Mouse (Mus musculus): ENCODE measurements at regions not wholly inside any gene's neighbourhood (a gene's known extent, or its start where the extent isn't known, plus 50 kb on each side); places are given as distances from the start of the nearest gene placed in this dataset.

DNA sequence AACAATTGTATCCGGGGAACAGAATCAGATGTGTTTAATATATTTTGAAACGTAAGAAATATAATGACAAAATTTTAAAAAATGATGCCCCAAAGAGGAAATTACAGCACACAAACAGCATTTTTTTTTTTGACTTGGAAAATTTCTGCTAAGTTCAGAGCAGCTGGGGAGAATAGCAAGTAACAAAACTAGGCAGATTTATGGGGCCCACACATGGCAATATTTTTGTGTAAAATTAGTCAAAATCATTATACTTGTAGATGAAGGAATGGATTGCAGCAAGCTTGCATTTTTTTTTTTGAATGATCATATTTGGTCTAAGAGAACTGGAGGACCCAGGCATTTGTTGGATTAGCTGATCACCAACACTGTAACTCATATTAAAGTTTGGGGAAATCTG lies 189.4 kb downstream of the Map2k6 start:
- DNase-seq = no peak

DNA sequence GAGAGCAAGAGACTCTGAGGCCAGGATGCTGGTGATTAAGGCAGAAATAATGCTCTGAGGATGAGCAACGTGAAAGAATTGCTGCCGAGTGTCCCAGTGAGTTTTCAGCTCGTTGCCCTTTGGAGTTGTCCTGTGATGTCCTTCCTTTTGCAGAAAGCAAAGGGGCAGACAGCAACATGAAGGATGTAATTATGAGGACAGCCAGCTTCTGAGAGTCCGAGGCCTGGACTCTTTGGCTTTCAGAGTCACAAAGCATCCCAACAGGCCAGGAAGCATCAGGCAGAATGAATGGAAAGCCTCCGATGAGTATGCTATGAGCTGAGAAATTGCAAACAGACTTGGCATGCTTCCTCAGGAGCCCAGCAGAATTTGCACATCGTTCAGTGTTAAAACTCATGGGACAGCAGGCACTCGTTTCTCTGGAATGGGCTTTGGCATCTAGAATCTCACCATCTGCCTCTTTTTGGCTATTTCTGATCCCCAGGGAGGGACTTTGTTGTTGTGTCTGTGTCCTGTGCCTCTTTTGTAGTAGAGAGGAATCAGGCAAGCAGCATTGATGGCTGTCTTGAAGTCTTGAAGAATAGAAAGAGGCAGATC lies 196.4 kb downstream of the Map2k6 start:
- no peak for DNase-seq

DNA sequence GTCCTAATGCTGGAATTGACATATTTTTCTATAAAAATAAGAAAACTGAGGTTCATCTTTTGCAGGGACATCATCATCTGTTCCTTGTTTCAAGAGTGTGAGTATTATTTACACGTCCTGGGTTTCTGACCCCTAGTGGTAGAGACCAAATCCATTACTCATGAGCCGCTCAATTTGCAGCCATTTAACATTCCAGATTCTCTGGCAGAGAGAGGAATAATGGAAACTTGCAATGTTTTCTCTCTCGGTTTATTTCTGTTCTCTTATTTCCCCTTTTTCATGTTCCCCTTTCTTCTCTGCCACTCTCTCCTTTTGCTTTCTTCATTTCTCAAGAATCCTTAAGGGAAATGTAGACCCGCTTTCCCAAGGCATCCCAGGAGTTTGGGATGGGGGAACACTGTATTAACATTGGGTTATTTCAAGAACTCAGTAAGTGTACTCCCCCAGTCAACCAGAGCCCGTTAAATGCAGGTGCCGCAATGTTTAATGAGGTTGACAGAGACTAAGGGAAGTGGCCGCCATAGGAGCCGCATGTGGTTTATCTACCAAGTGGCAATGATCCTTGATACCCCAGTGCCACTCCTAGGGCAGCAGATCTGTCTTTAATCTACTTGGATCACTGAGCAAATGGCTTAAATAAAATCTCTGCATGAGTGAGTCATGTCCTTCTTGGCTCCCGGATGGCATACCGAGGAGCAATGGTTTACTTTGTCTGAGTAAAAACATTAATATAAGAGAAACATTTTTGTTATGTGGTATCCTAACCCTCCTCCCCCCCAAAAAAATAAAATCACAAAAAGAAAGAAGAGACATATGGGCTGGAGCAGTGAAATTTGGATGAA lies 206.3 kb downstream of the Map2k6 start:
- DNase-seq = no peak

DNA sequence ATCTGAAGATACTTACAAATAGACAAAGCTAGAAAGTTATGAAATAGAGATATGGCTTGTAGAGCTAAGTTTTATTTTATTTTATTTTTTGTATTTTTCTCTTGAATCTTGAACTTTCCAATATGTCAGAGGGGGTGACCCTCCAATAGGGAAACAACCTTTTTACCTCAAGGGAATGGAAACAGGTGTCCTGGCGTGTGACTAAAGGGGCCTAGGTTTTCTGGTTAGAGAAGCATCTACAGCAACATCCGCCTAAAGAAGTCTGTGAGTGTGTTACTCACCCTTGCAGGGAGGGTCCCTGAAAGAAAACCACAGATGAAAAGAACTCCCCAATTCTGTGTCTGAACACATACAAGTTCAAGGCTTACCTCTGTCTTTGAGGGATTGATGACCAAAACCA lies 210.4 kb downstream of the Map2k6 start:
- DNase-seq = no peak

DNA sequence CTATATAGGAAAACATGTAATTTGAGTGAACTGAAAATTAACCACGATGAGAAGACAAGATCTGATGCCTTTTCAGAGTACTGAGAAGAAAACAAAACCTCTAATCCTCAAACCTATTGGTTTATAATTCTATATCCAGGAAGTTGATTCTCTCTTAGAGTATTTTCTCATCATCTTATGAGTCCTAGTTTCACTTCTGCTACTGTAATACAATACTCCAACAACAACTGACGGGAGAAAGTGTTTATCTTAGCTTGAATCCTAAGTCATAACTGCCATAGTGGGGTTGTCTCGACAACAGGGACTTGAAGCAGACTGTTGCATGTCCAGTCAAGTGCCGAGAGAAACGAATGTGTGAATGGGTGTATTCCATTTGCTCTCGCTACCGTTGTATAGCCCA lies 211.9 kb downstream of the Map2k6 start:
- DNase-seq = no peak

DNA sequence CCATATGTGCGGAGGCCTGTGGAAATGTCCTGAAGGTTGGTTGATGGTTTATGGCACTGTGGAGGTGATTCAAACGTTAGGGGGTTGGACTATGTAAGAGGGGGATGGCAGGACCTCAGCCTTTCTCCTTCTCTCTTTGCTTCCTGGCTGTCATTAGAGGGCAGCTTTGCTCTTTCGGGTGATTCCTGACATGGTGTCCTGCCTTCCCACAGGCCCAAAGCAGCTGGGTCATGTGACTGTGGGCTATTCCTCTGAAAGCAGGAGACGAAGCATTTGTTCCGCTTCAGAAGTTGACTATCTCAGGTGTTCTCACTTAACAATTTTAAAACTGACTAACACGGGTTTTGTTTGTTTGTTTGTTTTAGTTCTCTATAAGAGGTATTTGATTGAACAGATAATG lies 233.1 kb downstream of the Map2k6 start:
- no peak for DNase-seq

DNA sequence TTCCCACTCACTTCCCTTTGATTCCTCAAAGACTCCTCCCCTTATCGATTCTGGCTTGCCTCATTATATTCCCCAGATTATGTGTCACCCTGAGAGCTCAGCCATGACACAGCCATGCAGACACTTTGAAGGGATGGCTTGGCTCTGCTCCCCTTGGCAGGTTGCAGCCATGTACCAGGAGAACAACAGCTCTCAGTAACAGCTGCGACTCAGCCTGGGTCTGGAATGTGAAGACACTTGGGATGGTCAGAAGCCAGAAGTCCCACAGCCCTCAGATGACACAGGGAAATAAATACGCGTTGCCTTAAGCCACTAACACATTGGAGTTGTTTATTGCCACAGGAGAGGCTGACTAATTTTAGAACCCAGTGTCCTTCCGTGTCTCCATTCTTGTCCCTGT lies 234.4 kb downstream of the Map2k6 start:
- no peak for DNase-seq

DNA sequence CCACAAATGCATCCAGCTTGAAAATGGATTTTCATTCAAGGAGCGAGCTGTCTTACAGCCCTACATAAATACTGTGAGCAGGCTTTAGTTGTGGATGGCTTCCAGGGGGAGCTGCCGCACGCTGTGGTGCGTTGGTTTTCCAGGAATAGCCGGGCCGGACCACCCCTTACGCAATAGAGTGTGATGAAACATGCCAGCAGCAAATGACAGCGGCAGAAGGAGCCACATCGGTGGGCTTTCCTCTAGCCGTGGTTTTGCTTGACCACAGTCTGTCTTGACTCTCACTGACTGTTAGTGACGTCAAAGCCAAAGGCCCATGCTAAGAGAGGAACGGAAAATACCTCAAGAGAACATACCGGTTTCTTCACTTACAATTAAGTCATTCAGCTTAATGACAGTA lies 243.6 kb downstream of the Map2k6 start:
- peak; percentile 81 for DNase-seq

DNA sequence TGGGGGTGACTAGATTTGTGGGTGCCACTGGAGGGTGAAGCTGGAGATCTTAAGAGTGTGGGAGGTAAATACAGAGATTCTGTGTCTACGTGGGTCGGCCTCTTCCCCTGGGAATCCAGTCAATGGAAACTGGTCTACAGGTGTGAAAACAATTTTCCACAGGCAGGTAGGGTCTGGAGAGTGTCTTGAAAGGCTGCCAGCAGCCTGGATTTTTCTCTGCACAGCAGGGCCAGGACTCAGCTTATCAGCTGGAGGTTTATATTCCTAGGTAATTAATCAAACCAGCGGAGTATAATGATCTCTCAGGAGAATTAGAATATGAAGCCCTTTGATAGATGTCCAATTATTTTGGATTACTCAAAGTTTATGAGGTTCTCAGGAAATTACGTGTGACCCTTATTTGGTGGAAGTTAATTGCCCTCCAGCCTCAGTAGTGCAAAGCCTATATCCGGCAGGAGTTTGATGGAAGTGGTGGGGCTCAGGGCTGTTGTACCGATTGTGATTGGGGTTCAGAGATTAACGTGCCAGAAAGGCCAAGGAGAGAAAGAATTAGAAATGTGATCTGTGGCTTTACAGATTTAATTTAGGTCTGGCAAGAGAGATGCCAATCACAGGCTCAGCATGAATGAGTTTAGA lies 250.8 kb downstream of the Map2k6 start:
- peak; percentile 66 for DNase-seq

DNA sequence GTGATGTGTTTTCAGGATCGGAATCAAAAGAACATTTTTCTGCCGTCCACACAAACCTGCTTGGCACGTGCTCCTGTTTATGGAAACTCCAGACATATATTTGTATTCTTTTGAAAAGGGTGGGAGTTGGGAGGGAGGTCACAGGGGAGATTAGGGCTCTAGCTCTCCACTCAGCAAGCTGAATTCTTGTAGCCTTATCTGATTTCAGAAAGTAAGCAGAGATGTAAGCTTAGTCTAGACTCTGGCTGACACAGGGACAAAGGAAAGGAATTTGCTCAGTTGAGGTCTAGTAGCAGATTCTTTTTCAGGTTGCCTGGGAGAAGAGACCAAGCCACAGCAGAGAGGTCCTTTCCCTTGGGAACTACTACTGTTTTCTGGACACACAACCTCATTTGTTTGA lies 253.1 kb downstream of the Map2k6 start:
- peak; percentile 74 for DNase-seq

DNA sequence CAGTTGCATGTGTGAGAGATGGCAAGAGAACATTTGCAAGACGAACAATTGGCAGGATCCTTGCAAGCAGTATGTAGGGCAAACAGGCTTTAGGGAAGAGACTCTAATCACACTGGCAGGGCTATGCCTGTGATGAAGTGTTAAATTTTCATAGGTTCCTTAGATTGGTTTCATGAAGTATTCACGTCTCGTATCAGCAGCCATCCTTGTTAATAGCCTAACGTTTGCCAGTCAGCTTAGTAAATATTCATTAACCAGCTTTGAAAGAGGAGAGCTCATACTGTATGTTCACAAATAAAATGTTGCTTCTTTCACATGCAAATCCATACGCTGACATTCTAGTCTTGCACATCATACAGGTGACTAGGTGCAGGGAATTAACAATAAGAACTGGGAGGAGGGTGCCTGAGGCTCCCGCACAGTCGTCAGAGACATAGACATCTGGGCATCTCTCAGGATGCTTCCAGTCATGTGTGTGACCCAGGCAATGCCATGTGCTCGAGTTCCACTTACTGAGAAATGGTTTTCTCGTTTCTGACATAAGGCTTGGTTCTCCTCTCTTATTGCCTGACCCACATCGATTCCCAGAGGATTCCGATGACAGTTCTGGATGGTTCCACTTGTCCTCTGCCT lies 257.7 kb downstream of the Map2k6 start:
- peak; percentile 77 for DNase-seq

DNA sequence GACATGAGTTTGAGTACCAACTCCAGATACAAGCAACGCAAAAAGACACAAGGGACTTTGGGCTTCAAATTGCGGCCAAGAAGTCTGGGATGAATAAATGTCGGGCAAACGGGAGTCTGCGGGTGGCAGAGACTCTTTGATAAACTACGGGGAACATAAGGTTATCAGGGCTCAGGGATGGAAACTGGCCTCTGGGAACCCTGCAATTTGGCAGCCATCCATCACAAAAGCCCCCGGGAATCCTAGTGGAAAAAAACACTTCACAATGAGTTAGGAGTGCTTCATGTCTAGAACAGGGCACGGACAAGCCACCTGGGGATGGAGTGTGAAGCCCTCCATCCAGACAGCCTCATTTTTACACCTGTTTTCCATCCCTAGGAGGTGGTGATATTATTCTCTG lies 258.9 kb downstream of the Map2k6 start:
- peak; percentile 89 for DNase-seq

DNA sequence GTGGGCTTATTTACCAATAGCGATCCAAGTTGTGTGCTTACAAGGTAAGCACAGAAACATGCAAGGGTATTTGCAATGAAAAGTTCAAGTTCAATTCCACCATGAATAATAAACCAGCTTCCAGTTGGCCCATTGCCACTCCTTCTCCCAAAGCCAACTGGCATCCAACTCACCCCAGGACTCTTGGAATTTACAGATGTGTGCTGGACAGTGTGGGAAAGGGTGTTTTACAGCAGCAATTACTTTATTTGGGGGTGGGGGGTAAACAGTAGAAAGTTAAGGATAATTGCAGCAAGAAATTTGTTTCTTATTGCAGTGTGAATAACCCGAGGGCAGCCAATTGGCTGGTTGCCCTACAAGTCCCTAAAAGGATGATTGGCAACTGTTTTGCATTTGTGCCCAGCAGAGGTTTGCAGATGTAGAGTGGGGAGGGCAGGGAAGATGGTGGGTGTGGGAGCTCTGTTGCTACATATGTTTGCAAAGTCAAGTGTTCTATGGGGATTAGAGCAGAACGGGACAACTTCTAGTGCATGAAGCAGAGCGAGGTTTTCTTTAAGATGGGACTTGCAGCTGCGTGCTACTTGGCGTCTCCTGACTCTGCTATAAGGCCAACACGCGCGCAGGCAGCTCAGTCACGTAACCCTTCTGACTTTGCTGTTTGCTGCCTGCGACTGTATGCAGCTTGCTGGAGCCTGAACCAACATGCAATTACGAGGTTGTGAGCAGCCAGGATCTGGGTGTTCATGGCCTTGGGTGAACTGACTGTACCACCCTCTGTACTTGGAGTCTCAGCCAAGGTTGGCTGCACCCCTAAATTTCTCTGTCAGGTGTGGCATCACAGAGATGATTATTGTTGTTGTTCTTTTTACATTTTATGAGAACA lies 271.9 kb downstream of the Map2k6 start:
- DNase-seq = no peak

DNA sequence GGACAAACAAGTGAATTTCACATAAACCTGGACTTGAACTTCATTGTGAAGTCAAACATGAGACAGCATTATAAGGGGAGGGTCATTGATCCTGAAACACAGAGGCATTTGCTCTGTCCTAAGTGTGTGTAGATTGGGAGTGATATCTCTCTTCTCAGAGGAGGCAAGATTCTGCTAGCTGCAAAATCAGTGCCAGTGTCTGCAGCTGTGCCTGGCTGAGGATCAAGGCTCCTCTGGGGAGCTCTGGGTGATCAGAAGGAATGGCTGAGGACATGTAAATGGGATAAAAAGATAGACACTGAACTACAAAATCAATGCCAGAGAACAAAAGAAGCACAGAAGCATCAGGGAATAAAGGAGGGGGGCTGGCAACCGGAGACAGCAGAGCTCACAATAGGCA lies 274.0 kb downstream of the Map2k6 start:
- DNase-seq = no peak

DNA sequence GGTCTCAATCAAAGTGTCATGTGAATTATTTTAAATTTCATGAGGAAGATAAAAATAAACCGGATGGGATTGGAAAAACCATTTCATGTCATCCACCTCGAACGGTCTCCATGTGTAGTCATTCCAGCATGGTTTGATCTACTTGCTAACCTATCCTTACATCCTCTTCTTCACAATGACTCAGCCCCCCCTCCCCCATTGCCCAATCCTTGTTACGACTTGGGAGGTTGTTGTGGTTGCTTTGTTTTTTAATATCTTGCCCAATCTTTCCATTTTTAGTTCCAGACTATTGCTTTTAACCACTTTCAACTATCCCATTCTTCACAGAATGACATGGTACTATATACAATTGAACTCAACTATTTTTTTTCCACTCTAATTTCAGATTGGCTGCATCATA lies 275.0 kb upstream of the Kcnj16 start:
- no peak for DNase-seq

DNA sequence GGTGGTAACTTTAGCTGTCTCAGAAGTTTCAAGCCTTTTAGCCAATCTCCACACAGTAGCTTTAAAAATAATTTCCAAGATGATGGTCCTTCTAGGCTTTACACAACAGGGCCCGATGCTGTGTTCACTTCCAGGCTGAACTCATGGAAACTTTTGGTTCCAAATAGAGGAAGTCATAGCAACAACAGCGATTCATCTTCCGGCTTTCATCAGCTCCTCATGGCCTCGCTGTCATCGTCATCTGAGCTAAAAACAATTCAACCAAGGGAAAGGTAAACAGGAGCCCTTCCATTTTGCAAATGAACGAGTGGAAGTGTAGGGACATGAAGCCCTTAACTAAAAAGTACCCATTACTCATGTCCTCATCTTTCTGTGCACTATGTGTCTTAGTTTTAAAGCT lies 270.8 kb upstream of the Kcnj16 start:
- DNase-seq = peak; percentile 83

DNA sequence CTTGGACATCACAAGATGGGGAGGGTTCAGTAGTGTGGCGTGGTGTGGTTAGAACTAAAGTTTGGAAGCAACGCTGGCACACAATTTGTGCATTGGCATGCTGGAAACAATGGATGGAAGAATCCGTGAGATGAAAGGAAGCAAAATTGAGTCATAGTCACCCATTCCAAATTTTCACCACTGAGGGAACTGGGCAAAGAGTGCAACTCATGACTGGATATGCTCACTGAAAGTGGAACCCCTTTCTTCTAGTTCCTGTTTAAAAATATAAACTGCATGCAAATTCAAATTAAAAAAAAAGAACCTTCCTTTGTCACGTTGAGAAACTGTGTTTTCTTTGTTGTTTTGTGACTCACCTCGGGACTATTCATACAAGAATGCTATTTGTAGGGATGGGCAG lies 269.5 kb upstream of the Kcnj16 start:
- DNase-seq = no peak

DNA sequence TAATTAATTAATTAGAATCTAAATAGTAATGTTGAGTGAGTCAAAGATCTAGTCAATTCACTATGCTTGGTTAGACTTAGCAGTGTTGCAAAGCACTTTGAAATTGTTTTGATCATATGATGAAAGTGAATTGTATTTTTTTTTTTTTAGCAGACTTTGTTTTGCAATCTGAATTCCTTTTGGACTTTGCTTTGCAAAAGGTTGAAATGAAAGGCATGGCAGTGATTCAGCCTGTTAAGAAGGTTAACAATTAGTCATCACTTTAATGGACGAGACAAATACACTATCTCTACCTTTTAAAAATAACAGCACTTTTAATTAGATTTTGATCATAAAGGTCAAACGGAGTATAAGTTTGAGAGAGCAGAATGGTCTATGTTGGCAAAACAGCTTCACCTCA lies 266.9 kb upstream of the Kcnj16 start:
- DNase-seq = no peak

DNA sequence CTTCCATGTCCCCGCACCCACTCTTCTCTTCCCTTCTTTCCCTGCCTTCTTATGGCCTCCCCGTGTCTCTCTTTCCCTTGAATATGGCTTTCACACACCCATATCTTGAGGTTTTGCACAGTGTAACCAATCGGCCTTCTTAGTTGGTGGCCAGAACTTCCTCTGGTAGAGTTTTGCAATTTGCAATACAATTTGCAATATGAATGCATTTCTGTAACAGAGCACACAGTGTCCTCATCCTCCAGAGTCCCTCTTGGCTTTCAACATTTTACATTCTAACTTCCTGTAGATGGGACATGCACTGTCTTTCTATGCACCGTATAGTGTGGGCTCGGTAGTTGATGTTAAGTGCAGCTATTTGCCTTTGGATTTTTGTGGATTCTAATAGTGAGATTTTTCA lies 265.7 kb upstream of the Kcnj16 start:
- no peak for DNase-seq

DNA sequence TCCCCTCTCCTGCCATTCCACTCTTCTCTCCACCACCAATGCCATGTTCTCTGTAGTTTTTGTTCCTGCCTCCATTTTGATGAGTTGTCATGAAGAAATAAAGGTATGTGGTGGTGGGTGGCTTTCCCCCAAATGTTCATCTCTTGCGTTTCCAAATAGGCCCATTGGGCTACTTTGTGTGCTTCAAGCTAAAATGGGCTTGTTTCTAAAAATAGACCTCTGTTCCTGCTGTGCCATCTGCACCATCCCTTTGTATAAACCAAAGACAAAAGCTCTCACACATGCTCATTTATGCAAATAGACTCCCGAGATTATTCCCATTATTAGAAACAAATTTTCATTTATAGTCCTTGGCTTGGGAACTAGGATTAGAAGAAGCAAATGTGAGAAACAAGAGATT lies 264.3 kb upstream of the Kcnj16 start:
- DNase-seq = no peak

DNA sequence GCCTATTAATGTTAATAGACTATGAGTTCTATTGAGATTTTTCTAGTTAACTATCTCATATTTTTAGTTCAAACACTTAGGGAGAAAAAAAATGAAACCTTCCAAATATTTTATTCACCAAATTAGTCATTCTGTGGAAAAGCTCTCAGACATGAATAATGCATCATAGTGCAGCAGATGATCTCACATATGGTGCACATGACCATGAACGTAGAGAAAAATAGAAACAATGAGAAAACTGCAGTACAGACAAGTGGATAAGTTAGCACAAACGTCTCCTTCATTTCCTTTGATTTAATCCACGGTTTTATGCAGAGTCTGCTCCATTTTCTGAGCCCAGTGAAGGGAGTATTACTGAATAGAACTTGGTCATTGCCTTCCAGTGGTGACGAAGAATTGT lies 260.5 kb upstream of the Kcnj16 start:
- DNase-seq = no peak

DNA sequence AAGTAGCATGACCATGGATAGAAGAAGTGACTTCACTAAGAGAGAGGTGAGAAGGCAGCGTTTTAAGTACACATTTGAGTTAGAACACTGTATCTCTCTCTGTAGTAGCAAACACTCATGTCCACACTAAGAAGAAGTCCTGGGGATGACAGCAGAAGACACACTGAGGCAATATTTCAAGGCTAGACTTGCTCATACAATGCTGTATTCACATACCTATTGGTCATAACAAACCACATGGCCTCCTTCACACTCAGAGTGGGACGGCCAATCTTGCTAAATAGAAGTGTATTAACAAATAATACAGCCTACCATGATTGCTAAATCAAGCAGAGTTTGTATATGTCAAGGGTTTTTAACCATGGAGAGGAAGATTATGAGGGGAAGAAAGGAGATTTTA lies 252.5 kb upstream of the Kcnj16 start:
- no peak for DNase-seq

DNA sequence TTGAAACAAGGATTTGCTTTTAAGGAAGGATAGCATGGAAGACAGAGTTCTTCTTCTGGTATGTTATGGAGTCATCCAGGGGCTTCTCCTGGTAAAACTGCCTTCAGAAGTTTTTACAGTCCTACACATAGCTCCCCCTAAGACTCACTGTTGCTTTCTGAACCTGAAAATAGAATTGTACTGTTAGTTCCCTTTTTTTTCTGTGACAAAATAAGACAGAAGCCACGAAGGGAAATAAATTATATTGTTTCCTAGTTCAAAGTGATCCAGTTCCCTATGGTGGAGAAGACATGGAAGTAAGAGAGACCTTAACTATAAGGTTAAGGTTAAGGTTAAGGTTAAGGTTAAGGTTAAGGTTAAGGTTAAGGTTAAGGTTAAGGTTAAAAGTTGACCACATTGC lies 251.5 kb upstream of the Kcnj16 start:
- DNase-seq = no peak
